In the genomic region with DNA sequence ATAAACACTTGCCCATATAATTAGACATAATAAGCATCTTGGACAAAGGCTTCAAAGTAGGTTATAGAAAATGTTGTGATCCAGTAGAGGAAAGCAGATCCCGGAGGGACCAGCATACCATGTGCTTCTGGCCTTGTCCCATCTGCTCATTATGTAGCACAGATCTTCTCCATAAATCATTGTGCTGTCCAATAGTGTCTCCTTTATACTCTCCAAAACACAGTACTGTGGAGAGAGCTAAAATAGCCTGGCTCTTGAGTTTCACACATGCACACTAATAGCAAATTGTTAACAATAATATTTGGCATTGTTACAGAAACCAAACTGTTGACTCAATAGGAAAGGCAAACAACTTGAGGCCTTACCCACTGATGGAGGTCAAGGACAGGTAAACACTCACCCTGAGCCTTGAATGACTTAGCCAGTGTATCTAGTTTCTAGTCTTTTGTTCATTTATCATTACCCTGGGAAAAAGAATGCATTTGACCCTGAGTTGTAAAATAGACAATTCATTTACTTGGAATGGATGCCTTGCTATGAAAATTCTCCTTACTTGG, we compare ENCODE assay signal across 24 mouse cellular contexts.
A peak's percentile ranks its signal among the peaks of the same experiment; 100 is the strongest.
DNase-seq lines count a peak whose midpoint lies in the region; ATAC-seq and TF ChIP-seq lines count a peak whose summit lies in the region.
"Had no signal": no experiment of that assay in that cellular context is flagged by ENCODE, and none has a peak within 500 bp of the region (broad histone marks: within the 10 kb centered on the region; RNA-seq: fewer than 3 reads in every experiment).

No protein-coding gene starts in this region.

- no peak for TF ChIP-seq POLR2A in lung, adult 2 months (IDR thresholded peaks at IDR 0.05; ENCODE audit: borderline replicate concordance, extremely low read depth, low read depth, low read length)
- no peak for TF ChIP-seq POLR2A in myocyte (IDR thresholded peaks at IDR 0.05; ENCODE audit: insufficient read length, low read depth)

- H3K9ac ChIP-seq in heart, embryonic 13.5 days: no peak overlapping the region
- H3K9ac ChIP-seq in heart, embryonic 11.5 days (ENCODE audit: low read depth, low read length): no peak overlapping the region
- no peak overlapping the region for H3K9ac ChIP-seq in lung, postnatal 0 days (replicated peaks; ENCODE audit: low read depth)
- H3K9ac ChIP-seq: heart, embryonic 12.5 days; limb, embryonic 15.5 days; liver, embryonic 15.5 days; midbrain, embryonic 13.5 days had no signal

- ATAC-seq in heart, embryonic 13.5 days (ENCODE audit: extremely low read depth, insufficient number of reproducible peaks, low FRiP score, low TSS enrichment): no peak
- ATAC-seq in heart, embryonic 11.5 days (replicated peaks; ENCODE audit: insufficient number of reproducible peaks, low FRiP score, low TSS enrichment): no peak
- peak; percentile 68 for ATAC-seq in lung, postnatal 0 days
- ATAC-seq: activated CD4-positive, CD25-positive, alpha-beta regulatory T cell, adult 4 months; forebrain, embryonic 16.5 days; hindbrain, embryonic 16.5 days; intestine, embryonic 16.5 days; midbrain, embryonic 13.5 days had no signal

- no peak overlapping the region for H3K4me3 ChIP-seq in heart, embryonic 13.5 days
- no peak overlapping the region for H3K4me3 ChIP-seq in heart, embryonic 11.5 days (ENCODE audit: low read depth, low read length)
- H3K4me3 ChIP-seq in lung, postnatal 0 days (ENCODE audit: low read depth, low read length): no peak overlapping the region
- no peak overlapping the region for H3K4me3 ChIP-seq in lung, adult 2 months (replicated peaks; ENCODE audit: extremely low read depth, low read depth, low read length)
- H3K4me3 ChIP-seq in myocyte: no peak overlapping the region
- H3K4me3 ChIP-seq: heart, embryonic 12.5 days; layer of hippocampus, adult 2 months; limb, embryonic 15.5 days; liver, embryonic 15.5 days; midbrain, embryonic 13.5 days had no signal

- DNase-seq in lung, postnatal 0 days (ENCODE audit: low spot score): peak; percentile 72
- DNase-seq in lung, adult 2 months: no peak
- peak; percentile 15 for DNase-seq in adipocyte (ENCODE audit: low spot score)
- DNase-seq in spleen, postnatal 10 days (ENCODE audit: low spot score in 2 of 2): no peak
- DNase-seq: cerebellum, adult 11-12 months; cerebellum, postnatal 14 days; embryo, embryonic 11 days; heart, postnatal 4 days; kidney, postnatal 14 days; layer of hippocampus, postnatal 36 days; thymus, adult 18-20 months; thymus, postnatal 4 days had no signal

- H3K27me3 ChIP-seq in heart, embryonic 13.5 days (replicated peaks): no peaks in the 10 kb centered on the region
- H3K27me3 ChIP-seq in heart, embryonic 11.5 days (ENCODE audit: control insufficient read depth, insufficient read depth, low read length): no peaks in the 10 kb centered on the region
- 0 out of 2 replicates have a peak, but pooled peaks cover 5% of the 10 kb centered on the region for H3K27me3 ChIP-seq in lung, postnatal 0 days (replicated peaks; ENCODE audit: insufficient read depth, low read length)
- H3K27me3 ChIP-seq in myocyte (ENCODE audit: control insufficient read depth, insufficient read depth, insufficient read length): no peaks in the 10 kb centered on the region
- H3K27me3 ChIP-seq: heart, embryonic 12.5 days; limb, embryonic 15.5 days; liver, embryonic 15.5 days; midbrain, embryonic 13.5 days had no signal

- 81% methylated on average over 1 of the region's 1 CpGs for WGBS in heart, embryonic 13.5 days
- WGBS in heart, embryonic 11.5 days (ENCODE audit: insufficient replicate concordance): 75% methylated on average over 1 of the region's 1 CpGs
- WGBS in lung, postnatal 0 days: 44% methylated on average over 1 of the region's 1 CpGs
- 45% methylated on average over 1 of the region's 1 CpGs for WGBS in lung, adult 2 months

- H3K79me2 ChIP-seq in myocyte (ENCODE audit: control insufficient read depth, insufficient read depth): no peaks in the 10 kb centered on the region

- H3K4me2 ChIP-seq in heart, embryonic 13.5 days: no peak overlapping the region
- no peak overlapping the region for H3K4me2 ChIP-seq in heart, embryonic 11.5 days
- no peak overlapping the region for H3K4me2 ChIP-seq in lung, postnatal 0 days (replicated peaks; ENCODE audit: low read depth, low read length)
- H3K4me2 ChIP-seq in myocyte (ENCODE audit: low read depth): peak overlapping the region; percentile 62
- H3K4me2 ChIP-seq: heart, embryonic 12.5 days; limb, embryonic 15.5 days; liver, embryonic 15.5 days; midbrain, embryonic 13.5 days had no signal

- peaks cover 31% of the 10 kb centered on the region for H3K4me1 ChIP-seq in heart, embryonic 13.5 days
- H3K4me1 ChIP-seq in heart, embryonic 11.5 days (ENCODE audit: control insufficient read depth, insufficient read depth, low read length): 0 out of 2 replicates have a peak, but pooled peaks cover 5% of the 10 kb centered on the region
- H3K4me1 ChIP-seq in lung, postnatal 0 days (ENCODE audit: insufficient read depth, low read depth, low read length): no peaks in the 10 kb centered on the region
- peaks cover 3% of the 10 kb centered on the region for H3K4me1 ChIP-seq in lung, adult 2 months (ENCODE audit: control insufficient read depth, insufficient read depth, low read length)
- H3K4me1 ChIP-seq: heart, embryonic 12.5 days; limb, embryonic 15.5 days; liver, embryonic 15.5 days; midbrain, embryonic 13.5 days had no signal

- no peak for TF ChIP-seq CTCF in lung, postnatal 0 days (IDR thresholded peaks at IDR 0.05)
- TF ChIP-seq CTCF in lung, adult 2 months (IDR thresholded peaks at IDR 0.05; ENCODE audit: insufficient read depth, low read length): no peak

- no peaks in the 10 kb centered on the region for H3K36me3 ChIP-seq in heart, embryonic 13.5 days
- H3K36me3 ChIP-seq in heart, embryonic 11.5 days (ENCODE audit: control insufficient read depth, insufficient read depth, low read length): no peaks in the 10 kb centered on the region
- no peaks in the 10 kb centered on the region for H3K36me3 ChIP-seq in lung, postnatal 0 days (ENCODE audit: insufficient read depth, low read length)
- no peaks in the 10 kb centered on the region for H3K36me3 ChIP-seq in myocyte (ENCODE audit: control insufficient read depth, insufficient read depth)
- H3K36me3 ChIP-seq: heart, embryonic 12.5 days; limb, embryonic 15.5 days; liver, embryonic 15.5 days; midbrain, embryonic 13.5 days had no signal

- H3K9me3 ChIP-seq in heart, embryonic 13.5 days: no peaks in the 10 kb centered on the region
- no peaks in the 10 kb centered on the region for H3K9me3 ChIP-seq in heart, embryonic 11.5 days (replicated peaks; ENCODE audit: control insufficient read depth, low read length)
- no peaks in the 10 kb centered on the region for H3K9me3 ChIP-seq in lung, postnatal 0 days (ENCODE audit: low read length)
- H3K9me3 ChIP-seq: heart, embryonic 12.5 days; limb, embryonic 15.5 days; liver, embryonic 15.5 days; midbrain, embryonic 13.5 days had no signal

- H3ac ChIP-seq in myocyte (ENCODE audit: control insufficient read depth, insufficient read length): no peak overlapping the region

- 0 out of 2 replicates have a peak overlapping the region, but pooled peaks have one; percentile 21 for H3K27ac ChIP-seq in heart, embryonic 13.5 days (replicated peaks)
- H3K27ac ChIP-seq in heart, embryonic 11.5 days (ENCODE audit: low read depth, low read length): no peak overlapping the region
- no peak overlapping the region for H3K27ac ChIP-seq in lung, postnatal 0 days (ENCODE audit: low read length)
- H3K27ac ChIP-seq: layer of hippocampus, adult 2 months; limb, embryonic 15.5 days; liver, embryonic 15.5 days; midbrain, embryonic 13.5 days had no signal

- peak; percentile 67 for TF ChIP-seq EP300 in lung, postnatal 0 days (IDR thresholded peaks at IDR 0.05)

TF ChIP-seq in myocyte, 11 proteins besides CTCF, POLR2A, EP300 and RAD21:
- TF ChIP-seq USF1 (IDR thresholded peaks at IDR 0.05; ENCODE audit: low read depth) (no peak), TCF12 (IDR thresholded peaks at IDR 0.05; ENCODE audit: insufficient read depth, poor library complexity, severe bottlenecking) (no peak), MYOD1 (IDR thresholded peaks at IDR 0.05; ENCODE audit: control insufficient read depth in 1 of 3, insufficient read length in 2 of 3, low read depth in 2 of 3) (no peak), SRF (IDR thresholded peaks at IDR 0.05; ENCODE audit: control insufficient read depth, insufficient read length, low read depth) (no peak), MAX (IDR thresholded peaks at IDR 0.05; ENCODE audit: low read depth) (no peak), POLR2AphosphoS2 (IDR thresholded peaks at IDR 0.05; ENCODE audit: insufficient read length, low read depth) (no peak), CEBPB (IDR thresholded peaks at IDR 0.05; ENCODE audit: insufficient read depth, poor library complexity, severe bottlenecking) (no peak), TCF3 (IDR thresholded peaks at IDR 0.05; ENCODE audit: insufficient read length, low read depth) (no peak), MYOG (IDR thresholded peaks at IDR 0.05; ENCODE audit: control insufficient read depth in 1 of 3, insufficient read depth in 1 of 3, insufficient read length in 2 of 3, low read depth in 2 of 3) (no peak), E2F4 (IDR thresholded peaks at IDR 0.05; ENCODE audit: insufficient read depth) (no peak), REST (IDR thresholded peaks at IDR 0.05; ENCODE audit: insufficient read depth, insufficient read length) (no peak)

Comparison
In these comparisons a context has a peak if more than half of its experiments do, and no peak if none do; other contexts are left out.
1. DNase-seq: peak in lung, postnatal 0 days (single experiment) and adipocyte (single experiment); none in lung, adult 2 months (single experiment) and spleen, postnatal 10 days (0 of 2).